Mouse (Mus musculus) urinary bladder, adult 2 months (tissue): ENCODE data around the gene Prickle1. TPM values are rescaled to one million over a fixed set of nuclear protein-coding genes. Genes with fewer than 3 reads are reported as not detected.
A peak's percentile ranks its signal among the peaks of the same experiment; 100 is the strongest.

Source experiments
- DNase-seq: peaks from one replicate; pipeline ENCODE4 v3.0.0; 2022; ENCODE audit warnings: low spot score
- polyA plus RNA-seq: library from polyadenylated mRNA; depleted of rRNA; stranded (reverse); fragments of >200 nt; gene quantifications from 2 replicates; pipeline ENCODE4 v1.2.3, GENCODE M21; 2012

The Prickle1 gene
- polyA plus RNA-seq, 1 experiment: 16.3 TPM

- peak; percentile 29 for DNase-seq
Measured at GRCm38 (mm10) chr15:93552169-93552568, 43.5 kb downstream of the Prickle1 start.

- no peak for DNase-seq
Measured at GRCm38 (mm10) chr15:93548297-93548696, 47.4 kb downstream of the Prickle1 start.

- DNase-seq: no peak
Measured at GRCm38 (mm10) chr15:93539415-93539814, 56.3 kb downstream of the Prickle1 start.

- no peak for DNase-seq
Measured at GRCm38 (mm10) chr15:93538551-93539205, 57.0 kb downstream of the Prickle1 start.

GRCm38 (mm10) chr15:93537745-93538144, 57.9 kb downstream of the Prickle1 start:
- DNase-seq: no peak

GRCm38 (mm10) chr15:93536191-93536590, 59.5 kb downstream of the Prickle1 start:
- no peak for DNase-seq

GRCm38 (mm10) chr15:93530703-93531032, 65.0 kb downstream of the Prickle1 start:
- DNase-seq: no peak

GRCm38 (mm10) chr15:93529831-93530702, 65.6 kb downstream of the Prickle1 start:
- no peak for DNase-seq

GRCm38 (mm10) chr15:93525305-93525917, 70.3 kb downstream of the Prickle1 start:
- DNase-seq: no peak

GRCm38 (mm10) chr15:93521787-93522180, 73.9 kb downstream of the Prickle1 start:
- no peak for DNase-seq

GRCm38 (mm10) chr15:93521088-93521786, 74.5 kb downstream of the Prickle1 start:
- no peak for DNase-seq

- no peak for DNase-seq
Measured at GRCm38 (mm10) chr15:93519836-93520826, 75.6 kb downstream of the Prickle1 start.

- DNase-seq: peak; percentile 73
Measured at GRCm38 (mm10) chr15:93518941-93519835, 76.5 kb downstream of the Prickle1 start.

GRCm38 (mm10) chr15:93518143-93518902, 77.4 kb downstream of the Prickle1 start:
- DNase-seq: no peak

- DNase-seq: no peak
Measured at GRCm38 (mm10) chr15:93517022-93517565, 78.6 kb downstream of the Prickle1 start.

GRCm38 (mm10) chr15:93515316-93515715, 80.4 kb downstream of the Prickle1 start:
- DNase-seq: no peak

GRCm38 (mm10) chr15:93513939-93514341, 81.8 kb downstream of the Prickle1 start:
- no peak for DNase-seq

- DNase-seq: no peak
Measured at GRCm38 (mm10) chr15:93512437-93512836, 83.3 kb downstream of the Prickle1 start.
